Mouse (Mus musculus) inflammation-experienced regulatory T-cells, adult 6 months (primary cell): ENCODE measurements around the gene Gcgr. TPM values are rescaled to one million over a fixed set of nuclear protein-coding genes. Genes with fewer than 3 reads are reported as not detected.

Experiments
- polyA plus RNA-seq, 3 experiments: library from polyadenylated mRNA; unstranded; fragments of 100-300 nt; shearing (Covaris generic); gene quantifications; one replicate each; pipeline ENCODE4 v1.2.1; 2017

Gcgr gene
- polyA plus RNA-seq, 3 experiments from 2014 or later: not detected

Other genes starting within 250 kb of the Gcgr start
- gene Actg1, start 182.2 kb upstream of the Gcgr start, polyA plus RNA-seq: 1,000 to 10,000 TPM; 2,239 to 4,634 (median 2,897) TPM
- gene Fscn2, start 169.2 kb upstream of the Gcgr start, polyA plus RNA-seq: under 1 TPM in 1 of 3 experiments, not detected in 2; 0.98 TPM
- 10 to 100 TPM; 15.9 to 23.1 (median 17.9) TPM for gene Faap100, start 151.9 kb upstream of the Gcgr start, polyA plus RNA-seq
- 10 to 100 TPM in 2 of 3 experiments, 1 to 10 TPM in 1; 8.6 to 12.4 (median 11.0) TPM for gene Nploc4, start 93.0 kb upstream of the Gcgr start, polyA plus RNA-seq
- gene Tspan10, start 88.1 kb upstream of the Gcgr start, polyA plus RNA-seq: under 1 TPM in 1 of 3 experiments, not detected in 2; 0.28 TPM
- under 1 TPM in 2 of 3 experiments, not detected in 1; 0.15 to 0.56 TPM for gene Pde6g, start 77.2 kb upstream of the Gcgr start, polyA plus RNA-seq
- gene Oxld1, start 72.6 kb upstream of the Gcgr start, polyA plus RNA-seq: 1 to 10 TPM; 4.8 to 6.8 (median 5.1) TPM
- 10 to 100 TPM; 17.8 to 26.0 (median 17.9) TPM for gene Ccdc137, start 72.6 kb upstream of the Gcgr start, polyA plus RNA-seq
- gene Arl16, start 63.1 kb upstream of the Gcgr start, polyA plus RNA-seq: 10 to 100 TPM; 28.8 to 39.7 (median 33.1) TPM
- 10 to 100 TPM; 54.6 to 78.9 (median 73.0) TPM for gene Mrpl12, start 46.1 kb upstream of the Gcgr start, polyA plus RNA-seq
- 10 to 100 TPM; 12.4 to 14.3 (median 12.7) TPM for gene Slc25a10, start 38.9 kb upstream of the Gcgr start, polyA plus RNA-seq
- 100 to 1,000 TPM in 2 of 3 experiments, 10 to 100 TPM in 1; 93.4 to 136 (median 107) TPM for gene Mcrip1, start 19.0 kb downstream of the Gcgr start, polyA plus RNA-seq
- not detected for gene Ppp1r27, start 20.4 kb downstream of the Gcgr start, polyA plus RNA-seq
- gene P4hb, start 42.6 kb downstream of the Gcgr start, polyA plus RNA-seq: 100 to 1,000 TPM; 135 to 164 (median 149) TPM
- 100 to 1,000 TPM; 624 to 862 (median 685) TPM for gene Arhgdia, start 50.9 kb downstream of the Gcgr start, polyA plus RNA-seq
- gene Alyref, start 67.7 kb downstream of the Gcgr start, polyA plus RNA-seq: 10 to 100 TPM; 15.8 to 76.9 (median 47.7) TPM
- 100 to 1,000 TPM; 110 to 147 (median 129) TPM for gene Anapc11, start 67.7 kb downstream of the Gcgr start, polyA plus RNA-seq
- gene Npb, start 77.8 kb downstream of the Gcgr start, polyA plus RNA-seq: 1 to 10 TPM in 1 of 3 experiments, under 1 TPM in 1, not detected in 1; 0.67 to 1.4 TPM
- 100 to 1,000 TPM in 2 of 3 experiments, 10 to 100 TPM in 1; 66.1 to 124 (median 113) TPM for gene Pcyt2, start 87.2 kb downstream of the Gcgr start, polyA plus RNA-seq
- gene Sirt7, start 94.5 kb downstream of the Gcgr start, polyA plus RNA-seq: 10 to 100 TPM; 55.1 to 61.4 (median 60.4) TPM
- 10 to 100 TPM; 15.3 to 15.8 (median 15.5) TPM for gene Mafg, start 102.9 kb downstream of the Gcgr start, polyA plus RNA-seq
- gene Pycr1, start 113.1 kb downstream of the Gcgr start, polyA plus RNA-seq: 1 to 10 TPM in 1 of 3 experiments, under 1 TPM in 1, not detected in 1; 0.86 to 1.7 TPM
- gene Myadml2, start 117.5 kb downstream of the Gcgr start, polyA plus RNA-seq: not detected
- not detected for gene Notum, start 130.5 kb downstream of the Gcgr start, polyA plus RNA-seq
- 100 to 1,000 TPM in 1 of 3 experiments, 10 to 100 TPM in 2; 79.4 to 107 (median 86.2) TPM for gene Aspscr1, start 142.3 kb downstream of the Gcgr start, polyA plus RNA-seq
- 100 to 1,000 TPM; 154 to 181 (median 169) TPM for gene Cenpx, start 183.0 kb downstream of the Gcgr start, polyA plus RNA-seq
- gene Lrrc45, start 183.2 kb downstream of the Gcgr start, polyA plus RNA-seq: 10 to 100 TPM; 19.4 to 39.4 (median 20.8) TPM
- not detected for gene Rac3, start 190.8 kb downstream of the Gcgr start, polyA plus RNA-seq
- gene Dcxr, start 196.6 kb downstream of the Gcgr start, polyA plus RNA-seq: 10 to 100 TPM; 20.5 to 29.7 (median 26.5) TPM
- gene Cbr2, start 201.4 kb downstream of the Gcgr start, polyA plus RNA-seq: not detected
- 10 to 100 TPM; 24.1 to 64.8 (median 62.8) TPM for gene Hmga1b, start 232.1 kb downstream of the Gcgr start, polyA plus RNA-seq